Mouse (Mus musculus) urinary bladder, adult 2 months (tissue): ENCODE data around the gene Olfr642. TPM values are rescaled to one million over a fixed set of nuclear protein-coding genes. Genes with fewer than 3 reads are reported as not detected.

ENCODE experiments used
- DNase-seq: peaks from one replicate; pipeline ENCODE4 v3.0.0; 2022; ENCODE audit warnings: low spot score
- polyA plus RNA-seq: library from polyadenylated mRNA; depleted of rRNA; stranded (reverse); fragments of >200 nt; gene quantifications from 2 replicates; pipeline ENCODE4 v1.2.3, GENCODE M21; 2012; rRNA removed

The Olfr642 gene
- polyA plus RNA-seq: not detected in 2 replicates

DNA sequence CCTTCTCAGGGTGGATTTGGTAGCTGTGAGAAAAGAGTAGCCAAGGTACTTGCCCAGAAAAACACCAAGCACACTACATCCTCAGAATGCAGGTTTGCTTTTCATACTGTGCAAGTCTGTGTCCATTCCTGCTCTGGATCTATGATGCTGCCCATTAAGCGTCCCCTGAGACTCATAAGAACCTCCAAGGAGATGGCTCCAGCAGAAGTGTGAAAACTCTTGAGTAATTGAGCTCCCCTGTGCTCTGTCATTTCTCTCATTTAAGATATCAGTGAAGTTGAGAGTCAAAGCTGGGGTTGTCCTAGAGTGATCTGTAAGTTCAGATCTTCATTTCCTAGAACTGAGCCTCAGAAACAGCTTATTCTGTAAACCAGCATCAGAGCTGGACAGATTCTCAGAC is at the start of gene Olfr642:
Gene Olfr642 (minus strand): TSS at position 101 of the 400 bp plus-strand sequence.
- no peak for DNase-seq

DNA sequence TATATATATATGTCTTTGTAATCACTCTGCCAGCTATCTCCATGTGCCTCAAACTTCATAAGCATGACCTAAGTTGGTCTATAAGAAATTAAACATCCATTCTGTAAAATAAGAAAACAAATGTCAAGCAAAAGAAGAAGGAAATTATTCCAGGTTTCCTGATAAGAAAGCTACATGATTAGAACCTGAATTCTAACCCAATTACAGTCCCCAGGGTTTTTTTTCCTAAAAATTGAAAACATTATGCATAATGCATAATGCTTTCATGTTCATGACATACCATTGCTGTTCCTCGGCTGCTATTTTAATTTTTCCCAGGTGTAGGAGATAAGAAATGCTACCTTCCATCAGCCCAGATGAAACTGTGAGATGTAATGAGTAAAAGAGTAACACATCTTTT is 32.9 kb upstream of the Olfr642 start, which contains the start of gene Olfr645:
Gene Olfr645 (minus strand): TSS at position 101 of the 400 bp plus-strand sequence.
- no peak for DNase-seq

DNA sequence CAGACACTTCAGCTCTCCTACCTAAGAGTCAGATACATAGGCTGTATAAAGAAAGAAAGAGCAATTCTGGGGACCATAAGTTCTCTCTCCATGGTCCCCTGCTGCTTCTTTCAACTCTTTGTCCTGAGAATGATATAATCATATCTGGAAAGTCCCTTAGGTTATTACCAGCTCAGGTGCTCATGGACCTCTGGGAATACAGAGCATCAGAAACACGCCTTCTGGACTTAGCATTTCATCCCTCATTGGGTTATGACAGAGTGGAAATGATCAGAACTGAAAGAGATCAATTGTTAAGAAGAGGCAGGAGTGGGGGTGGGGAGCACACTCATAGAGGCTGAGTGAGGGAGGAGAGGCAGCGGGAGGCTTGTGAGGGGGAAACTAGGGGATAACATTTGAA is 19.3 kb upstream of the Olfr642 start, which contains the start of gene Olfr644:
Gene Olfr644 (minus strand): TSS at position 101 of the 400 bp plus-strand sequence.
- DNase-seq: no peak

DNA sequence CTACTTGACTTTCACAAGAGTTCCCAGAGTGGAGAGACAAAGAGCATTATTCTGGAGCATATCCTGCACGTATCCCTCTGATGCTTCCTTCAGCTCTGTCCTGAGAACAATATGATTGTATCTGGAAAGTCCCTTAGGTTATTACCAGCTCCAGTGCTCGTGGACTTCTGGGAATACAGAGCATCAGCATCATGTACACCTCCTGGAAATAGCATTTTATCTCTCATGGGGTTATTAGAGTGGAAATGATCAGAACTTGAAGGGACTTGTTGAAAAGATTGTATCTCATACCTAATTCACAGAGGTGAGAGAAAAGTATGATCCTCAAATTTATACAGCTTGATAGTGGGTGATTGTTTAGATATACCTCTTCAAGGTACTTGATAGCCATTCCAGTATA is 8.9 kb upstream of the Olfr642 start, which contains the start of gene 4930516K23Rik:
Gene 4930516K23Rik (minus strand): TSS at position 101 of the 400 bp plus-strand sequence.
- no peak for DNase-seq

DNA sequence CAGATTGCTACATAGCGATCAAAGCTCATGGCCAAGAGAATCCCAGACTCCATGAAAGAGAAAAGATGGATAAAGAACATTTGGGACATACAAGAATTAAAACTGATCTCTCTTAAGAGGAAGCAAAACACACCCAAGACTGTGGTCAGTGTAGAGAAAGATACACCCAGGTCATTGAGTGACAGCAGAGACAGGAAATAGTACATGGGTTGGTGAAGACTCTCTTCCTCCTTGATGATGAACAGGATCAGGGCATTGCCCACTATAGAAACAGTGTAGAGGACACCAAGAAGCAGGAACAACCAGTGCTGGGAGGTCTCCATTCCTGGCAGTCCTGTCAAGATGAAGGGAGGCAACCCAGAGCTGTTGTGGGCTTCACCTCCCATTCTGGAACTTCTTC is 6.7 kb upstream of the Olfr642 start:
- DNase-seq: no peak

DNA sequence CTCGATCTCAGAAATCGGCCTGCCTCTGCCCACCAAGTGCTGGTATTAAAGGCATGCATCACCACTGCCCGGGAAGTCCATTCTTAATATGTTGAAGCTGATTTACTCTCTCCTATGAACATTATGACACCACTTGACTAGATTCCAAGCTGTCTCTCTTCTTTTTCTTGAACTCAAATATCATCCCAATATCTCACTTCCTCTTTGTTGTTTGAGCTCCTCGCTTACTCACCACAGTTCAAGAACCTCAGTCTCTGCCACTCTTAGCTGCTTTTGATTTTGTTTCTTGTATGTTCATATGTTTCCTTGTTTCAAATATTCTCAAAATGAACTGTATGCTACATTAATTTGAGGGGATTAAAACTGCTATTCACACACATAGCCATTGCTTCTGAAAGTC is 1.7 kb downstream of the Olfr642 start:
- DNase-seq: no peak

DNA sequence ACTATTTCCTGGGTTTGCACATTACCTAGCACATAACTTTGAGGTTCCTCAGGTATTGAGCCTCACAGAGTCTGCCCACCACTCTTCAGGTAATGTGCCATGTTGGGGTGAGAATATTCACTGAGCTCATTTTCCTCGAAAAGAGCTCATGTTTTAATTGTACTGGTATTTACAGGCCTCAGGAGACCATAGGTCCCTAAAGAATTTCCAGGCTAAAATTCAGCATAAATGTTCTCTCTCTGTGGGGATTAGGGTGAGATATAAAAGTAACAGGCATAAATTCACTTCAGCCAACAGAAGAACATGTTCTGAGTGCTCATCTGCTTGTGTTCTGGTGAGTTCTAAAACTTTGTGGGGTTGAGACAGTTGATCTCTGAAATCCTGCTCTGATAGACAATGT is 17.3 kb downstream of the Olfr642 start, which contains the start of gene Olfr641:
Gene Olfr641 (plus strand): TSS at position 301 of the 400 bp plus-strand sequence.
- DNase-seq: no peak

DNA sequence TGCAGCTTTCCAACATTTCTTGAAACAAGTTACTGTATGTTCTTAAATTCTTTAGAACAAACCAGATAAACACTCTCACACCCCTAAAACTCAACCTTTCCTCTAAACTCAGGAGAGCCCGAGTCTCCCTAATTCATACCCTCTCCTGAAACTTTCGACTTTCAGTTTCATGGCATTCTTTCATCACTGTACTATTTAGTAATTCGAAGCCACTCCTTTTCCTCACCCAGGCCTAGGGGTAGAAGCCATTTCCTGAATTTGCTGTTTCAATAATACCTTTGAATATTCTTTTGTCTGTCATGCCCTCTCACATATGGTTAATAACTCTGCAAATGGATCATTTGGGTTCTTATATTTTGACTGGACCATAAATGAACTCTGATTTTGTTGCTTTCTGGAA is 25.5 kb downstream of the Olfr642 start:
- no peak for DNase-seq

DNA sequence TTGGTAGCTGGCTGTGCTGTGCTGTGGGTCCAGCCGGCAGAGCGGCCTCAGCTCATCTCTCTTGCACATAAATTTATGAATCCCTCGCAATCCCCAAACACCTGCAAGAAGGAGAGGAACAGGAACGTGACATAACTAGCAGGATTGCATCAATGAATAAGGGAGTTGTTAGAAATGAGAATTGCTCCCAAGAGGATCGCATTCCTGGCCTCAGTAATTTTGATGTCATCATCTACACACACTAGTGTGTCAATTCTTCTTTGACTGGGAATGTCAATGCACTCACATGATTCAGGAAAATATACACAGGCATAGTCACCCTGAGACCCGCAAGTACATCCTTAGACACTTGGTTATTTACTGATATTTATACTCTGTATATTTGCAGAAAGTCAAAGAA is 27.0 kb downstream of the Olfr642 start, which contains the start of gene Olfr640:
Gene Olfr640 (minus strand): TSS at position 101 of the 400 bp plus-strand sequence.
- DNase-seq: no peak

DNA sequence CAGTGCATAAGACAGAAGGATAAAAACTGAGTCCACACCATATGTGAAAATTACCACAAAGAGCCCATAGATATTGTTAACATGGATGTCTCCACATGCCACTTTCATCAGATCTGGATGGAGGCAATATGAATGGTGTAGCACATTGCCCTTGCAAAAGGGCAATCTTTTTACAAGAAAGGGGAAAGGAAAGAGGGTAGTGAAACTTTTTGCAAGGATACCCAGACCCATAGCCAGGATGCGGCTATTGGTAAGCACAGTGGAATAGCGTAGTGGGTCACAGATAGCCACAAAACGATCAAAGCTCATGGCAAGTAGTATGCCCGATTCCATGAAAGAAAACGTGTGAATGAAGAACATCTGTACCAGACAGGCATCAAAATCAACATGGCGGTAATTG is 30.8 kb downstream of the Olfr642 start:
- no peak for DNase-seq

DNA sequence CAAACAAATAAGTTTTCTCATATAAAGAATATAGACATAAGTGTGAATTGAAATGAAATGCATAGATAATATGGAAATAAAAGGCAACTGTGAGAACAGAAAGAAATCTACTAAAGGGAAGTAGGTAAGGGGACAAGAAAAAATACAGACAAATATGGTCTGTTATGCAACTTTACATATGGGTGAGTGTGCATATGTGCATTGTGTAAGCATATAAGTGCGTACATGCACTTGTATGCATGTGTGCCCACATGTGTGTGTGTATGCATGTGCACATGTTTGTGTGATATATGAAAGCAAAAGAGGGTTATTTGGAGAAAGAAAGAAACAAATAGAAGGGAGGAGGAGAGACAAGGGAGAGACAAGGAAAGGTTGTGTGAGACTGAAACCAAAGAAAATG is 33.5 kb downstream of the Olfr642 start:
- DNase-seq: no peak

DNA sequence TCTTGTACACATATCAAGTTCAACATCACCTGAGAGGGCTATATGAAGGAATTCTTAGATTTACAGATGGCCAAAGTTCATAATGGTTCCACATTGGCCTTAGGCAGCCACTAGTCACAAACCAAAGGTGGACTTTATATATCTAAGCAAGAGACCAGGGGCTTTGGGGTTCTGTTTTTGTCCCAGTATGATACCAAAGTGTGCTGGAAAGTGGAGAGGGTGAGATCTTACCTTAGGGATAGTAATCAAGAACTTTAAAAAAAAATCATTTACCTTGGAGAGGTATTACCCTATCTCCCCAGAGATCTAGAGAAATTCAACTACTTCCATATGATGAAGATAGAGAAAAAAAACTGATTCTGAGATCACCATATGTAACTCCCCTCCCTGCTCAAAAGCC is 35.3 kb downstream of the Olfr642 start, which contains the start of gene Olfr639:
Gene Olfr639 (minus strand): TSS at position 101 of the 400 bp plus-strand sequence.
- DNase-seq: no peak

DNA sequence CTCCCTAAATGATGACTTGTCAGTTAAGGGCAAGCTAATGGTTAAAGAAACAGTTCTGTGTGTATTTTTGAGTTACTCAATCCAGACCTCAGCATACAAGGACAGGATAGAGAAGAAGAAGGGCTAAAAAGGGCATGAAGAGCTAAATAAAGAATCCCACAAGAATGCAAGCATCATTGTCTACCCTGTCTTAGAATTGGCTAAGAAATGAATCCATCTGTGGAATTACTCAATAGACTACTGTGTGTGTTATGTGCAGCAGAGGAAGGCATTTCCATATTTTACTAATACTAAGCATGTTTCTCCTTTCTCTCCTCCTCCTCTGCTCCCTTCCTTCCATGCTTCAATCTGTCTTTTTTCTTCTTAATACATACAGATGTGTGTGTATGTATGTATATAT is 53.3 kb downstream of the Olfr642 start:
- no peak for DNase-seq

DNA sequence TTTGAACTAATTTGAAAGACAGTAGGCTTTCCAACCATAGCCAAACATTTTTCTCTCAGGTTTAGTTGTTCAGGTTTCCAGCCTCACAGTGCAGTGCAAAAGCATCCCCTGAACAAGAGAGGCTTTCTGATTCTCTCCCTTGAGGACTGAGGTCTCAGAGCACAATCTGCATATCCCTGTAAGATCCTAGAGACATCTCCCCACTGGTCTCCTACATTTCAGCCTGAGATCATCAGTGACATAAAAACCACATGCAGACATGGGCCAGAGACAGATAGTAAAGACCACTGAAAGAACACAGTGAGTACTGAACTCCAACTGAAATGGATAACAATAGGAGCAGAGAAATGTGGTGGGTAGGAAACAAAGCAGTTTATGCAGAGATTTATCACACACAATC is 54.0 kb downstream of the Olfr642 start, which contains the start of gene Olfr638:
Gene Olfr638 (plus strand): TSS at position 301 of the 400 bp plus-strand sequence.
- DNase-seq: no peak

Other genes with a start within 250 kb of the Olfr642 start
- gene Hbb-bt, start 238.7 kb downstream of the Olfr642 start, polyA plus RNA-seq: 33.8 and 35.3 TPM in 2 replicates
- gene Hbb-bs, start 224.6 kb downstream of the Olfr642 start, polyA plus RNA-seq: 257 and 296 TPM in 2 replicates
- gene Hbb-bh2, start 212.1 kb downstream of the Olfr642 start, polyA plus RNA-seq: not detected in 2 replicates
- 0.15 and 0.18 TPM in 2 replicates for gene Hbb-bh1, start 209.5 kb downstream of the Olfr642 start, polyA plus RNA-seq
- gene Hbb-y, start 199.4 kb downstream of the Olfr642 start, polyA plus RNA-seq: 0.29 and 0.55 TPM in 2 replicates
- gene Olfr66, start 166.4 kb downstream of the Olfr642 start, polyA plus RNA-seq: not detected in 2 replicates
- gene Olfr64, start 158.2 kb downstream of the Olfr642 start, polyA plus RNA-seq: not detected in 2 replicates
- not detected in 2 replicates for gene Olfr65, start 149.2 kb downstream of the Olfr642 start, polyA plus RNA-seq
- gene Olfr631, start 123.8 kb downstream of the Olfr642 start, polyA plus RNA-seq: not detected in 2 replicates
- gene Olfr632, start 118.3 kb downstream of the Olfr642 start, polyA plus RNA-seq: not detected in 2 replicates
- not detected in 2 replicates for gene Olfr633, start 108.2 kb downstream of the Olfr642 start, polyA plus RNA-seq
- not detected in 2 replicates for gene Olfr635, start 81.5 kb downstream of the Olfr642 start, polyA plus RNA-seq
- not detected in 2 replicates for gene Olfr638, start 53.9 kb downstream of the Olfr642 start, polyA plus RNA-seq
- not detected in 2 replicates for gene Olfr639, start 35.4 kb downstream of the Olfr642 start, polyA plus RNA-seq
- gene Olfr640, start 27.1 kb downstream of the Olfr642 start, polyA plus RNA-seq: not detected in 2 replicates
- not detected in 2 replicates for gene Olfr641, start 17.2 kb downstream of the Olfr642 start, polyA plus RNA-seq
- gene 4930516K23Rik, start 8.8 kb upstream of the Olfr642 start, polyA plus RNA-seq: not detected in 2 replicates
- not detected in 2 replicates for gene Olfr644, start 19.2 kb upstream of the Olfr642 start, polyA plus RNA-seq
- not detected in 2 replicates for gene Olfr645, start 32.8 kb upstream of the Olfr642 start, polyA plus RNA-seq
- not detected in 2 replicates for gene Olfr646, start 52.2 kb upstream of the Olfr642 start, polyA plus RNA-seq
- gene Ubqln5, start 77.2 kb upstream of the Olfr642 start, polyA plus RNA-seq: not detected in 2 replicates
- gene Olfr643, start 84.7 kb upstream of the Olfr642 start, polyA plus RNA-seq: not detected in 2 replicates
- not detected in 2 replicates for gene Ubqln3, start 90.6 kb upstream of the Olfr642 start, polyA plus RNA-seq
- not detected in 2 replicates for gene Ubqlnl, start 97.9 kb upstream of the Olfr642 start, polyA plus RNA-seq
- not detected in 2 replicates for gene Olfm5, start 112.2 kb upstream of the Olfr642 start, polyA plus RNA-seq
- 0.03 and 0.07 TPM in 2 replicates for gene Olfr648, start 130.7 kb upstream of the Olfr642 start, polyA plus RNA-seq
- gene Olfr649, start 143.3 kb upstream of the Olfr642 start, polyA plus RNA-seq: not detected in 2 replicates
- gene Trim6, start 166.1 kb upstream of the Olfr642 start, polyA plus RNA-seq: 0.62 and 0.98 TPM in 2 replicates
- 16.2 and 16.7 TPM in 2 replicates for gene Trim34a, start 191.8 kb upstream of the Olfr642 start, polyA plus RNA-seq
- gene Trim5, start 235.4 kb upstream of the Olfr642 start, polyA plus RNA-seq: 2.7 TPM in 2 replicates